Mouse (Mus musculus) neural tube, embryonic 12.5 days (tissue): ENCODE data around the gene Tab2. TPM values are rescaled to one million over a fixed set of nuclear protein-coding genes. Genes with fewer than 3 reads are reported as not detected.

Experiments used
- ATAC-seq: fragments of 200-750 bp; cut with Nextera tagmentation; 2 replicates; pipeline ENCODE4 v1.8.0; 2017; ENCODE audit warnings: low read depth, mild to moderate bottlenecking, moderate TSS enrichment, moderate library complexity; ENCODE audit not compliant: low FRiP score
- H3K27ac ChIP-seq: fragments of 300-500 bp; sonication (generic); 2 replicates; pipeline ENCODE4 v1.5.1; 2016
- H3K27me3 ChIP-seq: fragments of 300-500 bp; sonication (generic); replicated peaks from 2 replicates; pipeline ENCODE4 v1.6.1; 2016; ENCODE audit warnings: mild to moderate bottlenecking
- H3K36me3 ChIP-seq: fragments of 300-500 bp; sonication (generic); 2 replicates; pipeline ENCODE4 v1.6.1; 2016; ENCODE audit warnings: mild to moderate bottlenecking
- H3K4me1 ChIP-seq: fragments of 300-500 bp; sonication (generic); 2 replicates; pipeline ENCODE4 v1.6.1; 2016
- H3K4me2 ChIP-seq: fragments of 300-500 bp; sonication (generic); replicated peaks from 2 replicates; pipeline ENCODE4 v1.6.1; 2016; ENCODE audit warnings: mild to moderate bottlenecking
- H3K4me3 ChIP-seq: fragments of 300-500 bp; sonication (generic); 2 replicates; pipeline ENCODE4 v1.5.1; 2016
- H3K9ac ChIP-seq: fragments of 300-500 bp; sonication (generic); 2 replicates; pipeline ENCODE4 v1.6.1; 2016; ENCODE audit warnings: mild to moderate bottlenecking
- H3K9me3 ChIP-seq: fragments of 300-500 bp; sonication (generic); 2 replicates; pipeline ENCODE4 v1.6.1; 2016; ENCODE audit warnings: mild to moderate bottlenecking
- WGBS: fragments of 180-500 bp; shearing (Covaris S2); methylation state at CpG from one replicate; pipeline ENCODE4 v1.1.7; 2016; 5-methylcytosine and 5-hydroxymethylcytosine counted together
- polyA plus RNA-seq: library from polyadenylated mRNA; unstranded; fragments of >200 nt; fragmentation: Nextera tagmentation; extraction: Ambion mirVana; gene quantifications from 2 replicates; pipeline ENCODE4 v1.2.1, GENCODE M21; 2016

The Tab2 gene
- polyA plus RNA-seq, 1 experiment from 2014 or later, result 19.4 TPM

GRCm38 (mm10) chr10:7936556-7937192 is 19.4 kb downstream of the Tab2 start:
- Histone ChIP-seq H3K4me3 (no peak overlapping the region), H3K4me2 (no peak overlapping the region), H3K9me3 (no peaks in the 10 kb centered on the region), H3K27ac (no peak overlapping the region), H3K27me3 (no peaks in the 10 kb centered on the region), H3K4me1 (no peaks in the 10 kb centered on the region), H3K36me3 (no peaks in the 10 kb centered on the region), H3K9ac (no peak overlapping the region)
- WGBS, result 89% methylated on average over 6 of the region's 6 CpGs
- ATAC-seq, result no peak

GRCm38 (mm10) chr10:7932958-7933357 is 23.1 kb downstream of the Tab2 start:
- no peaks in the 10 kb centered on the region for H3K9me3 ChIP-seq
- WGBS, result 91% methylated on average over 2 of the region's 2 CpGs
- ATAC-seq, result no peak

GRCm38 (mm10) chr10:7928996-7929395 is 27.0 kb downstream of the Tab2 start:
- no peak for ATAC-seq

More at GRCm38 (mm10) chr10:7932958-7933357, 23.1 kb downstream of the Tab2 start:
- H3K27me3 ChIP-seq, result no peaks in the 10 kb centered on the region
- H3K4me2 ChIP-seq, result no peak overlapping the region
- H3K9ac ChIP-seq, result no peak overlapping the region
- H3K36me3 ChIP-seq, result no peaks in the 10 kb centered on the region
- no peak overlapping the region for H3K4me3 ChIP-seq
- no peaks in the 10 kb centered on the region for H3K4me1 ChIP-seq
- H3K27ac ChIP-seq, result no peak overlapping the region

GRCm38 (mm10) chr10:7925481-7925880 is 30.5 kb downstream of the Tab2 start:
- WGBS, result 79% methylated on average over 11 of the region's 11 CpGs

More at GRCm38 (mm10) chr10:7928996-7929395, 27.0 kb downstream of the Tab2 start:
- H3K4me3 ChIP-seq, result no peak overlapping the region
- no peaks in the 10 kb centered on the region for H3K27me3 ChIP-seq
- no peaks in the 10 kb centered on the region for H3K36me3 ChIP-seq
- no peaks in the 10 kb centered on the region for H3K4me1 ChIP-seq
- H3K27ac ChIP-seq, result no peak overlapping the region
- no peaks in the 10 kb centered on the region for H3K9me3 ChIP-seq
- H3K9ac ChIP-seq, result no peak overlapping the region
- 92% methylated on average over 9 of the region's 9 CpGs for WGBS
- H3K4me2 ChIP-seq, result no peak overlapping the region

GRCm38 (mm10) chr10:7923433-7923832 is 32.6 kb downstream of the Tab2 start:
- 99% methylated on average over 1 of the region's 1 CpGs for WGBS
- no peaks in the 10 kb centered on the region for H3K27me3 ChIP-seq
- H3K4me2 ChIP-seq, result no peak overlapping the region
- H3K9ac ChIP-seq, result no peak overlapping the region
- no peak overlapping the region for H3K4me3 ChIP-seq
- ATAC-seq, result no peak
- no peaks in the 10 kb centered on the region for H3K4me1 ChIP-seq
- H3K9me3 ChIP-seq, result no peaks in the 10 kb centered on the region
- H3K27ac ChIP-seq, result no peak overlapping the region
- peaks cover 34% of the 10 kb centered on the region for H3K36me3 ChIP-seq

More at GRCm38 (mm10) chr10:7925481-7925880, 30.5 kb downstream of the Tab2 start:
- H3K9me3 ChIP-seq, result no peaks in the 10 kb centered on the region
- H3K27ac ChIP-seq, result no peak overlapping the region
- H3K27me3 ChIP-seq, result no peaks in the 10 kb centered on the region
- ATAC-seq, result no peak
- no peak overlapping the region for H3K4me3 ChIP-seq
- H3K9ac ChIP-seq, result no peak overlapping the region
- no peak overlapping the region for H3K4me2 ChIP-seq
- no peaks in the 10 kb centered on the region for H3K4me1 ChIP-seq
- H3K36me3 ChIP-seq, result peaks cover 15% of the 10 kb centered on the region; the same call in 1 of the 2 replicates

GRCm38 (mm10) chr10:7911268-7911667 is 44.8 kb downstream of the Tab2 start:
- H3K27ac ChIP-seq, result no peak overlapping the region
- H3K27me3 ChIP-seq, result no peaks in the 10 kb centered on the region
- H3K4me2 ChIP-seq, result no peak overlapping the region
- H3K9me3 ChIP-seq, result no peaks in the 10 kb centered on the region
- WGBS, result 88% methylated on average over 10 of the region's 10 CpGs
- H3K9ac ChIP-seq, result no peak overlapping the region
- H3K4me3 ChIP-seq, result no peak overlapping the region
- peaks cover 37% of the 10 kb centered on the region for H3K36me3 ChIP-seq
- no peak for ATAC-seq
- H3K4me1 ChIP-seq, result no peaks in the 10 kb centered on the region

- H3K9me3 ChIP-seq, result no peaks in the 10 kb centered on the region
- H3K27me3 ChIP-seq, result no peaks in the 10 kb centered on the region
- WGBS, result 92% methylated on average over 12 of the region's 12 CpGs
- peaks cover 58% of the 10 kb centered on the region for H3K36me3 ChIP-seq
- H3K4me3 ChIP-seq, result no peak overlapping the region
- no peak overlapping the region for H3K4me2 ChIP-seq
- no peak overlapping the region for H3K9ac ChIP-seq
- H3K27ac ChIP-seq, result no peak overlapping the region
- no peak for ATAC-seq
- no peaks in the 10 kb centered on the region for H3K4me1 ChIP-seq
These were observed 48.9 kb downstream of the Tab2 start for GRCm38 (mm10) chr10:7907151-7907550.

- Histone ChIP-seq H3K4me3 (no peak overlapping the region), H3K27ac (no peak overlapping the region), H3K27me3 (no peaks in the 10 kb centered on the region), H3K4me1 (no peaks in the 10 kb centered on the region), H3K9me3 (no peaks in the 10 kb centered on the region), H3K9ac (no peak overlapping the region), H3K36me3 (peaks cover 56% of the 10 kb centered on the region), H3K4me2 (no peak overlapping the region)
- no peak for ATAC-seq
- 93% methylated on average over 5 of the region's 5 CpGs for WGBS
These were observed 51.9 kb downstream of the Tab2 start for GRCm38 (mm10) chr10:7904157-7904556.

- Histone ChIP-seq H3K36me3 (peaks cover 31% of the 10 kb centered on the region), H3K4me2 (no peak overlapping the region), H3K4me3 (no peak overlapping the region), H3K27ac (no peak overlapping the region), H3K27me3 (no peaks in the 10 kb centered on the region), H3K9ac (no peak overlapping the region), H3K9me3 (no peaks in the 10 kb centered on the region), H3K4me1 (no peaks in the 10 kb centered on the region)
- 91% methylated on average over 14 of the region's 14 CpGs for WGBS
- ATAC-seq, result no peak
These were observed 55.1 kb downstream of the Tab2 start for GRCm38 (mm10) chr10:7900719-7901627.

GRCm38 (mm10) chr10:7888256-7888868 is 67.7 kb downstream of the Tab2 start:
- ATAC-seq, result no peak
- H3K9ac ChIP-seq, result no peak overlapping the region
- no peak overlapping the region for H3K27ac ChIP-seq
- no peak overlapping the region for H3K4me3 ChIP-seq
- 89% methylated on average over 11 of the region's 11 CpGs for WGBS
- H3K36me3 ChIP-seq, result no peaks in the 10 kb centered on the region
- H3K9me3 ChIP-seq, result no peaks in the 10 kb centered on the region
- H3K4me1 ChIP-seq, result no peaks in the 10 kb centered on the region
- no peak overlapping the region for H3K4me2 ChIP-seq
- H3K27me3 ChIP-seq, result no peaks in the 10 kb centered on the region

- WGBS, result 12% methylated on average over 5 of the region's 5 CpGs
- no peak overlapping the region for H3K4me3 ChIP-seq
- no peak overlapping the region for H3K9ac ChIP-seq
- H3K4me2 ChIP-seq, result no peak overlapping the region
- H3K9me3 ChIP-seq, result no peaks in the 10 kb centered on the region
- H3K27ac ChIP-seq, result no peak overlapping the region
- H3K4me1 ChIP-seq, result no peaks in the 10 kb centered on the region
- no peaks in the 10 kb centered on the region for H3K36me3 ChIP-seq
- no peaks in the 10 kb centered on the region for H3K27me3 ChIP-seq
- ATAC-seq, result peak; percentile 84; the same call in 1 of the 2 replicates
These were observed 72.5 kb downstream of the Tab2 start for GRCm38 (mm10) chr10:7883524-7883923.

- Histone ChIP-seq H3K9me3 (no peaks in the 10 kb centered on the region), H3K27ac (no peak overlapping the region), H3K36me3 (no peaks in the 10 kb centered on the region), H3K4me2 (no peak overlapping the region), H3K4me3 (no peak overlapping the region), H3K4me1 (no peaks in the 10 kb centered on the region), H3K9ac (no peak overlapping the region), H3K27me3 (no peaks in the 10 kb centered on the region)
- 93% methylated on average over 3 of the region's 3 CpGs for WGBS
- ATAC-seq, result no peak
These were observed 74.1 kb downstream of the Tab2 start for GRCm38 (mm10) chr10:7881971-7882370.
